Mouse (Mus musculus): ENCODE results near the gene Tbc1d13.

- TF ChIP-seq CTCF (IDR thresholded peaks at IDR 0.05; ENCODE audit: control insufficient read depth, insufficient read depth, low read length) = no peak
- no peak for TF ChIP-seq POLR2A (IDR thresholded peaks at IDR 0.05; ENCODE audit: borderline replicate concordance, control insufficient read depth, low read depth, low read length)
Measured at GRCm38 (mm10) chr2:30120269-30120668, 13.3 kb upstream of the Tbc1d13 start.
